Mouse (Mus musculus): ENCODE results near the gene Gm42878.
A peak's percentile ranks its signal among the peaks of the same experiment; 100 is the strongest.
"Not testable (repeated sequence)": the region's sequence is repeated elsewhere in the genome, so short reads cannot be mapped to it uniquely, and the experiment has no call there.

Gm42878 gene

DNA sequence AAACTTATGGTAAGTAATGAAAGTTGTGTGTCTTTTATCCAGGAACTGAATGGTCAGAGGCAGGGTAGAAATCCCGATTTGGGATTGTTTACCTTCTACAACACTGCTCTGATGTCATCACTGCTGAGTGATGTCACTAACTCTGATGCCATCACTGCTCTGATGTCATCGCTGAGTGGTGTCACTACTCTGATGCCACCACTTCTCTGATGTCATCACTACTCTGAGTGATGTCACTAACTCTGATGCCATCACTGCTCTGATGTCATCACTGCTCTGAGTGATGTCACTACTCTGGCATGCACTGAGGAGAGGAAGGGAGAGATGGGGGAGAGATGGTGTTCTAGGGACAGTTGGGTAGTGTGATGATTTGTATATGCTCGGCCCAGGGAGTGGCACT, 17.2 kb upstream of the Gm42878 start:
- no peak for DNase-seq

DNA sequence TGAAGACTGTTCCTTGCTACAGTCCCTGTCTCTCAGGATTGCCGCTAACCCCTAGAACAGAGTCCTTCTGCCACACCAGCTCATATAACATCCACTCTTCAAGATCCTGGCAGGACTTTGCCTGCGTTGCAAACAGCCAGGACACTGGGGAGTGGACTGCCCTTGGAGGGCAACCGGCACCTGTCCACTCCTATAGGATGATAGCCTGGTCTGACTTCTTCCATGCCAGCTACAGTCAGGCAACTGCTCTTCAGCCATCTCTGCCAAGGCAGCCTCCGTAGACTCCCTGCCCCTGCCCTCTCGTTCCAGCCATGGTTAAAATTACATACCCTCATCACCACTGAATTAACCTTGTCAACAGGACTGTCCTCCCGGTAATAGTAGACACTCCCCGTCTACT, 3.9 kb upstream of the Gm42878 start:
- no peak for DNase-seq

DNA sequence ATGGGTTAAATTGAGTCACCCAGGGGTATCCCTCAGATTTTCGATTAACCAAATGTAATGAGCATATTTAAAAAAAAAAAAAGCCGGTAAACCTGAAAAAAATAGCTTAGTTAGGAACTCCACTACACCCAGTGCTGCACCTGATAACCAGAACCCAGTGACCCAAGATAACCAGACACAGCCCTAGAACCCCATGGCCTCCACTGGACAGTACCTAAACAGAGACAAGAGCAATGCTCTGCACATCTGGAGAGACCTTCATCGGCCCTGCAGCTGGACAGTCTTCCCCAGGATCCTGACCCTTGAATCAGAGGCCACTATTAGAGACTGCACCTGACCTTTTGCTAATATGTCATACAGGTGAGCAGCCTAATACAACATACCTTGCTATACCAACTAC, 1.8 kb upstream of the Gm42878 start:
- no peak for DNase-seq

DNA sequence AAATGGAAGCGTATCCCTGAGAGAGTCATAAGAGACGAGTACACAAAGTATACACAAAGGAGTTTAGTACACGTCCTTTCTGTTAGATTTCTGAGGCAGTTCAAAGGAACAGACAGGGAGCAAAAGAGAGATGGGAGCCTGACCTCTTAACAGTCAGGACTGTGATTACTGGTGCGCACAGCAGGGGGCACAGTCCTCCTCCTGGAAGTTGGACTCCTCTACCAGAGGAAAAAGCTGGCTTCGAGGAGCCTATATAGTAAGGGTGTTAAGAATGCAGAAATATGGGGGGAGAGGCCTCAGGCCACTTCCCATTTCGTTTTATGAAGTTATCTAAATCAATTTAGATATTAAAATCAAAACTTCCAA, 1.2 kb upstream of the Gm42878 start:
- no peak for DNase-seq

DNA sequence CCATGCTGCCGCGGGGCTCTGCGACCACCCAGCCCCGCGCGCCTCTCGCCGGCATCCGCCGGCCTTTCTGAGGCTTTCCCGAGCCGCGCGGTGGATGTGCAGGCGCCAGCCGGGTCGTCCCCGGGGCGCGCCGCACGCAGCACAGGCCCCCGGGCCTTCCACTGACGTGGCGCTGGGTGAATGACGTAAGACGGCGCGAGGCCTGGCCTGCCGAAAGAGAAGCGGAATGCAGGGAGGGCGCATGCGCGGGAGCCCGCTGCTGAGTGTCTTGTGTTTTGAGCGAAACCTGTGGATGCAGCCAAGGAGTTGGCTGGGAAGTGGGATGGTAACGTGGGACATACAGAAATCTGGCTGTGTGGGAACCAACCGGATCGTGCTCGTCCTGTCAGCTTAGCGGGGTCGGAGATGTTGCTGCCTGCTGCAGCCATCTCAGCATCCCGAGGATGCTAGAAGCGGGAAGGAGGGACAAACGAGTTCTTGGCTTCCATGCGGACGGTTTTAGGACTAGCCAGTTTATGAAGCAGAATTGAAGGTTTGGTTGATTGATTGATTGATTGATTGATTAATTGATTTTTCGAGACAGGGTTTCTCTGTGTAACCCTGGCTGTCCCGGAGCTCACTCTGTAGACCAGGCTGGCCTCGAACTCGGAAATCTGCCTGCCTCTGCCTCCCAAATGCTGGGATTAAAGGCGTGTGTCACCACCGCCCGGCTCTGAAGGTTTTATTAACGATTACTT, 679 bp upstream of the Gm42878 start, which contains the start of gene Mapkapk5:
Mapkapk5 (minus strand) TSS at position 113 of the 737 bp plus-strand sequence.
- DNase-seq = peak; percentile 99

DNA sequence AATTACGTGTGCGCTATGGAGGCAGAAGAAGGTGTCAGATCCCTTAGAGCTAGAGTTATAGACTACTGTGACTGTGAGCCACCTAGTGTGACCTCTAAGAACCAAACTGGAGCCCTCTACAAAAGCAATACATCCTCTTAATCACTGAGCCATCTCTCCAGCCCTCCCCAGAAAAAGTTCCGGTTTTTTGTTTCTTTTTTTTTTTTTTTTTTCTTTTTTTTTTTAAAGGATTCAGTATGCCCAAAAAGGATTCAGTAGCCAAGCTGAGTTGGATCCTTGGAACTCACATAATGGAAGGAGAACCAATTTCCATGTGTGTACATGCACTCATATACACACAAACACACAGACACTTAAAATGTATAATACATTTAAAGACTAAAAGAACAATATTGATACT, 1.9 kb downstream of the Gm42878 start:
- no peak for DNase-seq

DNA sequence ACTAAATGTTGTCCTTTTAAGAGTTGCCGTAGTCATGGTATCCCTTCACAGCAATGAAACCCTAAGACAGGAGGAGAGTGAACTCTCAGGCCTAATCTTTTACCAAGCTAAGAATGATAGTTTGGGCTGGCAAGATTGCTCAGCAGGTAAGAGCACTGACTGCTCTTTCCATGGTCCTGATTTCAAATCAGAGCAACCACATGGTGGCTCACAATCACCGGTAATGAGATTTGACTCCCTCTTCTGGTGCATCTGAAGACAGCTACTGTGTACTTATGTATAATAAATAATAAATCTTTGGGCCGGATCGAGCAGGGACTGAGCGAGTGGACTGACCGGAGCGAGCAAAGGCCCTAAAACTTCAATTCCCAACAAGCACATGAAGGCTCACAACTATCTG, 4.0 kb downstream of the Gm42878 start:
- no peak for DNase-seq

DNA sequence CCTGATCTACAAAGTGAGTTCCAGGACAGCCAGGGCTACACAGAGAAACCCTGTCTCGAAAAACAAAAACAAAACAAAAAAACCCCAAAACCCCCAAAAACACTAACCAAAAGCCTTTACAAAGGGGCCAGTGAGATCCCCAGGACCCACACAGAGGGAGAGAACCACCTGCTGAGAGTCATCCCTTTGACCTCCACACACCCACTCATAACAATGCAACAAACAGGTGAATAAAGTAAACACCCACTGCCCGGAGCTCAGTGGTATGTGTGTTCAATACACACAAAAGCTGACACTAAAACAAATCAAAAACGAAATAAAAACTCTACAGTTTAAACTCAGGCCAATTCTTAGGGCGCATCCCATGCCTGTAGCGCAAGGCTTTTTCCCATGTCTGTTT, 5.2 kb downstream of the Gm42878 start:
- DNase-seq = no peak

DNA sequence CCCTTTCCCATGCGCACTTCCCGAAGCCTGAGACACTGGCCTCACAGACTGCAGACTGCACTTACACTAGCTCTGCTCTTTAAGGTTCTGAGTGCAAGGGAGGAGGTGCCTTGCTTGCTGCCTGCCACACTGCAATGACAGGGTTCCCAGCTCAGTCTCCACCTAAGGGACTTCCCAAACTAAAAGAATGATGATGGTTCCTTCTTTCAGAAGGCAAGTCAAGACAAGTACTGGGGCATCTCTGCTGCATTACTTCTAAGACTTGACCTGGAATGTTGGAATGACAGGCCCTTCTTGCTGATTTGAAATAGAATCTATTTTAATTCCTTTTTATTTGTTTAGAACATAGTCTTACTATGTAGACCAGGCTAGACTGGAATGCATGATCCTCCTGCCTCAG, 7.7 kb downstream of the Gm42878 start:
- no peak for DNase-seq

DNA sequence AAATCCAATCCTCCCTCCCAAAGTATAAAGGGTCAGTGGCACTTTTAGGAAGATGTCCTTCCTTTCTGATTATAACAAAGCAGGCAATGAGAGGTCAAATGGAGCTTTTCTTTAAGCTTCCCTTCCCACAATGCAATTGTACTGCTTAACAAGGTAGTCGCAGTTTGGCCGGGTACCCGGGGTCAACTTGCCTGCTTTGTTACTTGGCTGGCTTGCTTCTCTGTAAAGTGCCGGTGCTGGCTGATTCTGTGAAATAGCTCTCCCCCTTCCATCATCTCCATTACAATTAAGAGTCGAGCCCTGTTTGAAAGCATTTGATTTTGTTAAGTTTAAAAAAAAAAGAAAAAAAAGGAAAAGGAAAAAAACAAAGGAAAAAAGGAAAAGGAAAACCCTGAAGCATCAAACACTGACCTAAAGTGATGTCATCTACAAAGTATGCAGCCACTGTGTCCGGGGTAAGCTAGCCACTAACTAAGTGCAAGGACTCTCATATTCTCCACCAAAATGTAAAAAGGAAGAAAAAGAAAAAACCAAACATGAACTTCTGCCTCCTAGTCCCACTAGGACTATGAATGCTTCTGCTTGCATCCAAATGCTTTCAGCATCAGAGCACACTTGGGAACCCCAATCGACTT, 8.2 kb downstream of the Gm42878 start:
- no peak for DNase-seq

DNA sequence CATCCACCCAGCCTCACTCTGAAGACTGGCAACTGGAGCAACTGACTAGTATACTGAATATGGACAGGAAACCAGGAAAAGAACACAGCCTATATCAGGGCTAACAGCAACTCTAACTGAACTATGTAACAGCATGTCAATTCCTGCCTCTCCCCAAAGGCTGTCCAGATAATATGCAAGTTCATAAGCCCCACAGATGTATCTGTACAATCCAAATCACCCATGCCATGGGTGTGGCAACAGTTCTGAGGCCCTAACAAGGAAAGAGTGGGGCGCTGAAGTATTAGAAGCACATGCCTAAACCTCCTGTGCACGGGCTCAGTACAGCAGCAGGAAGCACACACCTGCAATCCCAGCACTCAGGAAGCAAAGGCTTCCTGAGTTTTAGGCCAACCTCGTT, 10.2 kb downstream of the Gm42878 start:
- DNase-seq = no peak

DNA sequence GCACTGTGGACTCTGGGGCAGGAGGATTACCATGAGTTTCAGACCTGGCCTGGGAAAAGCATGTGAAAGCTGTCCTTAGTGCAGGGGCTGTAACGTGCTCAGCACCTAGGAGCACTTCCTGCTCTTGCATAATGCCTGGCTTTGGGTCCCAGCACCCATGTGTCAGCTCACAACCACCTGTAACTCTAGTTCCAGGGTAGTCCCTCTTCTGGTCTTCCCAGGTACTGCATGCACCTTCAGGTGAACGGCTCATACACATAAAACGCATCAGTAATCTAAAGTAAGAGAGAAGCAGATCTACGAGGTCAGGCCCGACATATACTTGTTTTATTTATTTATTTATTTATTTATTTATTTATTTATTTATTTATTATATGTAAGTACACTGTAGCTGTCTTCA, 10.8 kb downstream of the Gm42878 start:
- DNase-seq = no peak

DNA sequence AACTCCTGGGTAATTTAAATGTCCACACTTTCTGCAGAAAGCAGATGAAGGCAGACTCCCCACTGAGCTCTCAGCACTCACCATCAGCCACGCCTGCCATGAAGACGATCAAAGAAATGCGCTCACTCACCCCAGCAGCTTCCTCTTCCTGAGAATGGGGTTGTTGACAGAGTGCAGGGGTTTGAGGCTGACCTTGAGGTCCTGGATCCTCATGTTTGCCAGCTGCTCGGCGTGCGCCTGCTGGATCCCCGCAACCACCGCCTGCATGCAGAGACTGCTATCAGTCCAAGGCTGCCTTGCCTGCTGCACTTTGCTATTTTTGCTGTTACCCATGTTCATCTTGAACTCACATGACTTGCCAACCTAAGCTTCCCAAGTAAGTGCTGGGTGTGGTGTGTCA, 18.3 kb downstream of the Gm42878 start:
- DNase-seq = peak; percentile 95

DNA sequence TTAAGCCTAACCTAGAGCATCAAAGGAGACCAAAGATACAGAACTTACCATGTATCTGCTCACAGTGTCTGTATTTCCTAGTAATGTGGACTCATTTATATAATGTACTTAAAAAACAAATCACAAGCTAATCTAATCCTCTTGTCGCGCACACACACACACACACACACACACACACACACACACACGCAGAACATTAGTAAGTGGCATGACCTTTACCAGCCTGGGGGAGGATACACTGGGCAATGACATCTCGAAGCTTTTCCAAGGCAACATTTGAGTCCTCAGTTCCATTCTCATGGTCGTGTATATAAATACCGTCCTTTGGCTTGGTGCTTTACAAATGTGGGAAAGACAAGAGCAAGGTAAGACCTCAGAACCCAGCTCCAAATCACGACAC, 18.8 kb downstream of the Gm42878 start:
- DNase-seq = no peak

DNA sequence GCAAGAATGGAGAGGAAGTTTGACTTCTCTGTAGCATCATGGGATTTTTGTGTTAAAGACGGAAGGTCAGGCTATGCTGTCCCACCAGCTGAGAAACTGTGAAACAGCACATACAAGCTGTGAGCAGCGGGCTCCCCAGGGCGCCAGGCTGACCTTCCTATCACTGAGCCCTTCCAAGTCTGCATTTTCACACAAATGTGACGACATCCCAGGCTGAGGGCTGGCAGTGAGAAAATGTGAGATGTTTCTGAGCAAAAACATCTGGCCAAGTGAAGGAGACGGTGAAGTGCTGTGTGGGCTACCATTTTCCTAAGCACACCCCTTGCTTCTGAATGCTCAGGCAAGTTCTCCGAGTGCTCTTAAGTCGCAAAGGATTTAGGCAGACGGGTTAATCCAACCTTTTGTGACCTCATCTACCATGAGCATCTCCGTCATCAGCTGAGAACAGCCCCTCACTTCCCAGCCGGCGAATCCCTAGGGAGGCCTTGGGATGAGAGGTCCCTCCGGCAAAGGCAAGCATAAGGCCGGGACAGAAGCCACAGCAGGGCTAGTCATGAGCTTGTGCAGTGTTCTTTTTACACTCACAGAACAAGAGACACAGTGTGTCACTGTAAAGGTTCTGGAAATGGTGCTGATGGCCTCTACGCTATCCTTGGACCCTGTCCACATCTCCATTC, 19.4 kb downstream of the Gm42878 start:
- peak; percentile 92 for DNase-seq

DNA sequence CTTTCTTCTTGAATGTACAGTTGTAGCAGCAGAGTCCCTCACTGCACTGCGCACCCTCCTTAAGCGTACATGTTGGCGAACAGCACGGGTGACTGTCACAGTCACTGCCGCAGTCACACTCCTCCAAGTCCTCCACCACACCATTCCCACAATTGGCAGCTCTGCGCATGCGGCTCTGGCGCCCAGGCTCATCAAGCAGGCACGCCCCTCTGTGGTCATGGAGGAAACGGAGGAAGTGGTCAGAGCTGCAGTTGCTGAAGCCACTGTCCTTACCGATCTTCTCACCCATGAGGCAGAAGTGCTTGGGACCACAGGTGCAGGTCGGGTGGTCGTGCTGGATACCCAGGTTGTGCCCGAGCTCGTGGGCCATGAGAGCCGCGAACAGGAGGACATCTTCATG, 25.5 kb downstream of the Gm42878 start:
- DNase-seq = not testable (repeated sequence)

DNA sequence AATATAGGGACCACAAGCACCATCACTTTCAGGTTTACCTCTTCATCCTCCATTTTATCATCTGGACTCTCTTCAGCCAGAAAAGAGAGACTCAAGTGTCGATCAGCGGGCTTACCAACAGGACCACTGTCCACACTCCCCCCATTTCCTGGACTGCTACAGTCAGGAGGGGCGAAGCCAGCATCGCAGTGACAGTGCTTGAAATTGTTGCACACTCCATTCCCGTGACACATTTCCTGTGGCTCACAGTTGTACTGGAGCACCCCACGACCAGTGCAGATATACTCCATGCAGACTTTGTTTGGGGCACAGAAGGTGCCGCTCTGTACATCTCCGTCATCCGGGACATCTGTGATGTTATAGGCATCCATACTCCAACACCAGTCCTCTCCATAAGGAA, 26.3 kb downstream of the Gm42878 start:
- no peak for DNase-seq

DNA sequence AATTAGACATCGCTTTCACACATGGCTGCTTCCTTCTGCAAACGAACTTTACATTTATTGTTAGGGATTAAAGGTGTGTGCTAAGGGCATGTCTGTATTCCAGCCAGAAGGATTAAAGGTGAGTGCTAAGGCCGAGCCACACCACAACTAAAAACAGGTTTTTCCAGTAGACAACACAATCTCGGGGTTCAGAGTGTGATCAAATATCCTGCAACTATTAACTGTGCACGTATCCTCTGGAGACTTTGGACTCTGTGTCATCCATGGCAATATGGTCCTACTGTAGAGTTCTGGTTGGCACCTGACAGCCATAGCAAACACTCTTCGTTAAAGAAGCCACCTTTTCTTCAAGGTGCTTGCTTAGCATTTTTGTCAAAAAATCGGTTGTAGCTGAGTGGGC, 35.3 kb downstream of the Gm42878 start:
- no peak for DNase-seq

DNA sequence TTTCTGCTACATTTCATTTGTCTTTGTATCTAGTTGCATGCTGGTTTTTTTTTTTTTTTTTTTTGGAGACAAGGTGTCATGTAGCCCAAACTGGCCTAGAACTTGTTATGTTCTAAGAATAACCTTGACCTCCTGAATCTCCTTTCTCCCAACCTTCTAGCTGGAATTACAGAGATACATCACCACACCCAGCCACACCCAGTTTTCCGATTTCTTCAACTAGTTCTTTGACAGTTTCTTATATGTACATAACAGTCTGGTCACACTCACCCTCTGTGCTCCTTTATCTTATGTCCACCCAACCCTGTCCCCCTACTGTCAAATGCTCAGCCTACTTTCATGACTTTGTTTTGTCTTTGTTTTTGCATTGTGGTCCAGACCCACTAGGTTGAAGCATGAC, 38.4 kb downstream of the Gm42878 start:
- DNase-seq = no peak

DNA sequence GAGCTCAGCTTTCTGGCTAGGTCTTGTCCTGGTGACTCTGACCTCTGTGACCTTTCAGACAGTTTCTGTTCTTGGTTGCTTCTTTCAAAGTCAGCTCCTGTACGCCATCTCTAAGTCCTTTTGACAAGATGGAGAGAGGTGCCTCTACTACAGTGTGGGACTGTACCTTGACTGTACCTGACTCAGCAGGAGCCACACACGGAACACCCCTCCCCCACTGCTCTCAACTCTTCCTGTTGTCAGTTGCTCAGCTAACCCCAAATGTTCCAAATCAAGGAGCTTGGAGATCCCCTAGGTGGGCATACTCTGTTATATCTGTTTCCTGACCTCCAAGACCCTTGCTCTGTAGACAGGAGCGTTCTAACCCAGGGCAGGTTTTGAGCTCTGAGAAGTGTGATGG, 42.1 kb downstream of the Gm42878 start, which contains the start of gene Adam1b:
Adam1b (minus strand) TSS at position 205 of the 400 bp plus-strand sequence.
- no peak for DNase-seq

DNA sequence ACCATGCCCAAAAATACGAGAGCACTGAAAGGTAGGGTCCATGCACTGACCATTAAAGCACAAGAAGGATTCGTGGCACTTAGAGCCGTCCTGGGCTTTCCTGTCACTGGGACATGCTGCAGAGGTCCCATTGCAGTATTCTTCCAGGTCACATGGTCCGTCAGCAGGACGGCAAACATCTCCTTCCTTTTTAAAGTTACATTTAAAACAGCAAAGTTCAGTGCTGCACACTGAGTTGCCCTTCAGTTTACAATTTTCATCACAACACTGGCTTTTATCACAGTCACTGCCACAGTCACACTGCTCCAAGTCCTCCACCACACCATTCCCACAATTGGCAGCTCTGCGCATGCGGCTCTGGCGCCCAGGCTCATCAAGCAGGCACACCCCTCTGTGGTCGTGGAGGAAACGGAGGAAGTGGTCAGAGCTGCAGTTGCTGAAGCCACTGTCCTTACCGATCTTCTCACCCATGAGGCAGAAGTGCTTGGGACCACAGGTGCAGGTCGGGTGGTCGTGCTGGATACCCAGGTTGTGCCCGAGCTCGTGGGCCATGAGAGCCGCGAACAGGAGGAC, 43.8 kb downstream of the Gm42878 start:
- not testable (repeated sequence) for DNase-seq

DNA sequence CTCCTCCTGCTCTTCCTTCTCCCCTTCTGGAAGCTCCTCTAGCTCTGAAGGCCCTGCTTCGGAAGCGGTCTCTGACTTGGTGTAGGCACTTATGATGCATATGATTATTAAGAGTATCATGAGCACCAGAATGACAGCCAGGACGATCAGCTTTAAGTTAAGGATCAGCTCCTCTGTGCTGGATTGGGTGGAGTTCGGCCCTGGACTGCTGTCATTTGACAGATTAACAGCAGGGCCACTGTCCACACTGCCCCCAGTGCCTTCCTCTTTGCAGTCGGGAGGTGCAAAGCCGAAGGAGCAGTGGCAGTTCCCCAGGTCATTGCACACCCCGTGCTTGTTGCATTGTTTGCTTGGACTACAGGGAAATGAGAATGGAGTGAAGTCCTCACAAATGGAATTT, 44.6 kb downstream of the Gm42878 start:
- DNase-seq = no peak

DNA sequence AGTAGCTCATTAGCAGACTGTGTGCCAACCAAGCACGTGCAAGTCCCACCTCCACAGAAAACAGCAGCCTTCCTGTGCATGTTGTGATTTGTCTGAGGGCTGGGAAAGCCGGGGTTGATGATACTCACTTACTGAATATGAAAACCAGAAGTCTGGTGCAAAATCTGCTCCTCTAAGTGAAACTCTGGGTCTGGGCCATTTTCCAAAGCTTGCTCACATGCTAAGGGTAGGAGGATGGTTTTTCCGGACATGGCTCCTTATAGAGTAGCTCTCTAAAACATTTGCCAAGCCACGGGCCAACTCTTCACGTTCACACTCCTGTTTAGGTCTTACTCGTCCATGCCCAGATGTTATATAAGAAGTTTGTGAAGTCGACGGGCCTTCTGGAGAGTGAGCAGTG, 52.0 kb downstream of the Gm42878 start:
- DNase-seq = no peak

DNA sequence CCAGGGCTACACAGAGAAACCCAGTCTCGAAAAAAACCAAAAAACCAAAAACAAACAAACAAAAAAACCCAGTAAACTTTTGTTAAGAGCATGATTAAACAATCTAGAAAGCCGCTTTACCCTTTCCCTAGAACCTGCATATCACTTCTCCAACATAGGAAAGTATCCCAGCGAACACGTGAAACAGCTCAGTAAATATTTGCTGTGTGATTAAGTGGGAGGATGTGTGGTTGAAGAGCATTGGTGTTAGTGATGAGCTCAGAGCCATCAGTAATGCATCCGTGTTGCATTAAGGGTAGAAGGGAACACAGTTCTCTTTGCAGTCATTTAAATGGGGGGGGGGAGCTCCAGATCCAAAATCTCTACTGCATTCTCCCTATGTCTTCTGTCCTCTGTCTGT, 60.5 kb downstream of the Gm42878 start:
- no peak for DNase-seq
